Comparison of ENCODE assay signal across 8 mouse cellular contexts in the genomic region with DNA sequence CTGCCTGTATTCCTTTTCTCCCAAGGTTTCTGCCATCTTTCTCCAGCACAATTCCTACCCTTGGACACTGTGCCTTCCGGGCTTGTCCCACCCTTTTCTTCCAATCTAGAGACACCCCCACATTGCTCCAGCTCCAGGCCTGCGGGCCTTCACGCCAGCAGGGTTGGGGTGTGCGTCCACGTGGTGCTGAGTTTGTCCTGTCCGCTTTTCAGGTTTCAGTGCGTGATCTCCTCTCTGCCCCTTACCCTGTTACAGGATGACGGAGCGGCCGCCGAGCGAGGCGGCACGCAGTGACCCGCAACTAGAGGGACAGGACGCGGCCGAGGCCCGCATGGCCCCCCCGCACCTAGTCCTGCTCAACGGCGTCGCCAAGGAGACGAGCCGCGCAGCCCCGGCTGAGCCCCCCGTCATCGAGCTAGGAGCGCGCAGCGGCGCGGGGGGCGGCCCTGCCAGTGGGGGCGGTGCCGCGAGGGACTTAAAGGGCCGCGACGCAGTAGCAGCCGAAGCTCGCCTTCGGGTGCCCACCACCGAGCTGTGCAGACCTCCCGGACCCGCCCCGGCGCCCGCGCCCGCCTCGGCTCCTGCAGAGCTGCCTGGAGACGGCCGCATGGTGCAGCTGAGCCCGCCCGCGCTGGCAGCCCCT. TPM values are rescaled to one million over a fixed set of nuclear protein-coding genes. Genes with fewer than 3 reads are reported as not detected.
DNase-seq lines count a peak whose midpoint lies in the region; ATAC-seq lines count a peak whose summit lies in the region.

No protein-coding gene starts in this region.

- peaks cover 90% of the 10 kb centered on the region for H3K27me3 ChIP-seq in heart, embryonic 15.5 days
- H3K27me3 ChIP-seq in limb, embryonic 12.5 days = peaks cover 97% of the 10 kb centered on the region
- peaks cover 86% of the 10 kb centered on the region for H3K27me3 ChIP-seq in midbrain, embryonic 13.5 days

- H3K9me3 ChIP-seq in heart, embryonic 15.5 days (replicated peaks) = no peaks in the 10 kb centered on the region
- no peaks in the 10 kb centered on the region for H3K9me3 ChIP-seq in limb, embryonic 12.5 days
- no peaks in the 10 kb centered on the region for H3K9me3 ChIP-seq in midbrain, embryonic 13.5 days

- peak; percentile 17 to 29 for DNase-seq in adrenal gland, adult 18-20 months (ENCODE audit: low spot score in 2 of 2)
- DNase-seq in adrenal gland, postnatal 4 days (ENCODE audit: low spot score in 2 of 2) = no peak
- DNase-seq in thymus, postnatal 0 days (ENCODE audit: low spot score) = peak; percentile 32
- no peak for DNase-seq in thymus, adult 18-20 months
- DNase-seq in thymus, postnatal 25 days = peak; percentile 21

- WGBS in heart, embryonic 15.5 days = under 1% methylated on average over 58 of the region's 58 CpGs
- WGBS in limb, embryonic 12.5 days = under 1% methylated on average over 58 of the region's 58 CpGs
- 0% methylated on average over 53 of the region's 58 CpGs for WGBS in midbrain, embryonic 13.5 days

- peak overlapping the region; percentile 96 for H3K4me2 ChIP-seq in heart, embryonic 15.5 days
- H3K4me2 ChIP-seq in limb, embryonic 12.5 days = peak overlapping the region; percentile 94
- H3K4me2 ChIP-seq in midbrain, embryonic 13.5 days (replicated peaks) = peak overlapping the region; percentile 92

- peak; percentile 76 for ATAC-seq in heart, embryonic 15.5 days (replicated peaks; ENCODE audit: insufficient number of reproducible peaks, insufficient read depth, low FRiP score, low read depth)
- peak; percentile 67 for ATAC-seq in limb, embryonic 12.5 days (ENCODE audit: insufficient number of reproducible peaks, insufficient read depth, low FRiP score, low TSS enrichment, low read depth)
- ATAC-seq in midbrain, embryonic 13.5 days = peak; percentile 90

- peak overlapping the region; percentile 48 for H3K9ac ChIP-seq in heart, embryonic 15.5 days
- H3K9ac ChIP-seq in limb, embryonic 12.5 days (replicated peaks) = peak overlapping the region; percentile 56
- peak overlapping the region; percentile 76 for H3K9ac ChIP-seq in midbrain, embryonic 13.5 days (replicated peaks)

- no peak overlapping the region for H3K27ac ChIP-seq in heart, embryonic 15.5 days
- no peak overlapping the region for H3K27ac ChIP-seq in limb, embryonic 12.5 days
- H3K27ac ChIP-seq in midbrain, embryonic 13.5 days = peak overlapping the region; percentile 79

- peaks cover 16% of the 10 kb centered on the region for H3K4me1 ChIP-seq in heart, embryonic 15.5 days (replicated peaks)
- peaks cover 14% of the 10 kb centered on the region for H3K4me1 ChIP-seq in limb, embryonic 12.5 days (replicated peaks)
- H3K4me1 ChIP-seq in midbrain, embryonic 13.5 days (replicated peaks) = peaks cover 21% of the 10 kb centered on the region

- H3K36me3 ChIP-seq in heart, embryonic 15.5 days = no peaks in the 10 kb centered on the region
- no peaks in the 10 kb centered on the region for H3K36me3 ChIP-seq in limb, embryonic 12.5 days
- no peaks in the 10 kb centered on the region for H3K36me3 ChIP-seq in midbrain, embryonic 13.5 days

- H3K4me3 ChIP-seq in heart, embryonic 15.5 days = peak overlapping the region; percentile 59
- H3K4me3 ChIP-seq in limb, embryonic 12.5 days (replicated peaks) = peak overlapping the region; percentile 56
- peak overlapping the region; percentile 52 for H3K4me3 ChIP-seq in midbrain, embryonic 13.5 days (replicated peaks)

RNA-seq across cellular contexts. Expression of gene Tal1, which starts 6.8 kb away (rescaled TPM):
- 1 to 10 TPM; 2.5 TPM for total RNA-seq in adrenal gland, adult 18-20 months (2021)
- 10 to 100 TPM in 1 of 2 experiments, 1 to 10 TPM in 1; 6.3 to 11.3 TPM for total RNA-seq in adrenal gland, postnatal 4 days (2021)
- polyA plus RNA-seq in thymus, postnatal 0 days (2015; fragmentation: Nextera tagmentation; extraction: Ambion mirVana) = 0.08 and 0.13 TPM in 2 replicates
- polyA plus RNA-seq in heart, embryonic 15.5 days (2015; fragmentation: Nextera tagmentation; extraction: Ambion mirVana) = 1.1 and 1.5 TPM in 2 replicates
- polyA plus RNA-seq in limb, embryonic 12.5 days (2016; fragmentation: Nextera tagmentation; extraction: Ambion mirVana) = 1.4 and 1.9 TPM in 2 replicates
- polyA plus RNA-seq in midbrain, embryonic 13.5 days (2015; fragmentation: Nextera tagmentation; extraction: Ambion mirVana) = 7.6 and 11.9 TPM in 2 replicates

RNA-seq across cellular contexts. Expression of gene Pdzk1ip1, which starts 25.5 kb away (rescaled TPM):
- 1 to 10 TPM in 1 of 2 experiments, under 1 TPM in 1; 0.99 to 1.0 TPM for total RNA-seq in adrenal gland, adult 18-20 months (2021)
- total RNA-seq in adrenal gland, postnatal 4 days (2021) = 10 to 100 TPM in 1 of 2 experiments, 1 to 10 TPM in 1; 3.2 to 46.4 TPM
- polyA plus RNA-seq in thymus, postnatal 0 days (2015; fragmentation: Nextera tagmentation; extraction: Ambion mirVana) = 2.8 and 3.5 TPM in 2 replicates
- polyA plus RNA-seq in heart, embryonic 15.5 days (2015; fragmentation: Nextera tagmentation; extraction: Ambion mirVana) = 3.3 and 4.7 TPM in 2 replicates
- 9.3 and 11.2 TPM in 2 replicates for polyA plus RNA-seq in limb, embryonic 12.5 days (2016; fragmentation: Nextera tagmentation; extraction: Ambion mirVana)
- polyA plus RNA-seq in midbrain, embryonic 13.5 days (2015; fragmentation: Nextera tagmentation; extraction: Ambion mirVana) = 5.9 and 6.3 TPM in 2 replicates

Comparison
In these comparisons a context has a peak if more than half of its experiments do, and no peak if none do; other contexts are left out.
1. DNase-seq: peak in adrenal gland, adult 18-20 months (2 of 2), thymus, postnatal 0 days (single experiment) and thymus, postnatal 25 days (single experiment); none in adrenal gland, postnatal 4 days (0 of 2) and thymus, adult 18-20 months (0 of 2).
2. Peak in every context shown above with its lines, with median percentiles within 50 percentile points of each other: ATAC-seq, H3K4me2 ChIP-seq, H3K4me3 ChIP-seq and H3K9ac ChIP-seq.